Comparison of ENCODE assay signal across 23 mouse cellular contexts in genomic region chr11:3379427-3379826, GRCm38 (mm10). TPM values are rescaled to one million over a fixed set of nuclear protein-coding genes. Genes with fewer than 3 reads are reported as not detected.
DNase-seq lines count a peak whose midpoint lies in the region; ATAC-seq and TF ChIP-seq lines count a peak whose summit lies in the region.
"Had no signal": no experiment of that assay in that cellular context is flagged by ENCODE, and none has a peak within 500 bp of the region (broad histone marks: within the 10 kb centered on the region; RNA-seq: fewer than 3 reads in every experiment).

No protein-coding gene starts in this region.

- no peak for TF ChIP-seq EP300 in liver, embryonic 14.5 days (IDR thresholded peaks at IDR 0.05; ENCODE audit: low read depth)

- H3K4me1 ChIP-seq in intestine, embryonic 15.5 days (replicated peaks), result peaks cover 6% of the 10 kb centered on the region
- H3K4me1 ChIP-seq in liver, embryonic 14.5 days (replicated peaks; ENCODE audit: control insufficient read depth in 2 of 2, insufficient read depth in 2 of 2, low read length in 1 of 2), result peaks cover 0 to 17% of the 10 kb centered on the region in 2 experiments; a peak in 2 of 4 replicates
- peaks cover 2% of the 10 kb centered on the region for H3K4me1 ChIP-seq in forebrain, embryonic 11.5 days (replicated peaks; ENCODE audit: control insufficient read depth, insufficient read depth, low read length)

- peak; percentile 49 for DNase-seq in MEL-GATA-1-ER (ENCODE audit: extremely low read depth, low read depth)
- DNase-seq in liver, embryonic 14.5 days (ENCODE audit: low read depth in 3 of 3, low spot score in 3 of 3), result no peak
- DNase-seq in embryo, embryonic 10.5 days (ENCODE audit: low spot score), result no peak
- no peak for DNase-seq in kidney, postnatal 10 days
- no peak for DNase-seq in frontal cortex, adult 2 months (ENCODE audit: extremely low spot score in 1 of 2, low spot score in 1 of 2)
- DNase-seq in forebrain, embryonic 11.5 days (ENCODE audit: low spot score), result no peak
- DNase-seq: adrenal gland, adult 2 months; cerebellum, adult 8-10 months; heart, postnatal 14 days; kidney, adult 2 months; kidney, postnatal 25 days; left cerebral cortex, postnatal 4 days; lung, adult 2 months; lung, postnatal 36 days; midbrain, embryonic 14.5 days; right cerebral cortex, postnatal 25 days; thymus, postnatal 25 days had no signal

- WGBS in intestine, embryonic 15.5 days, result 58% methylated on average over 4 of the region's 4 CpGs
- WGBS in liver, embryonic 14.5 days (ENCODE audit: insufficient replicate concordance), result 31% methylated on average over 4 of the region's 4 CpGs
- WGBS in forebrain, embryonic 11.5 days, result 89% methylated on average over 4 of the region's 4 CpGs

- H3K9ac ChIP-seq in intestine, embryonic 15.5 days, result no peak overlapping the region
- no peak overlapping the region for H3K9ac ChIP-seq in liver, embryonic 14.5 days (replicated peaks)
- H3K9ac ChIP-seq in forebrain, embryonic 11.5 days (ENCODE audit: low read length), result no peak overlapping the region
- H3K9ac ChIP-seq: embryonic facial prominence, embryonic 13.5 days; heart, embryonic 12.5 days; hindbrain, embryonic 15.5 days had no signal

- TF ChIP-seq CTCF in liver, embryonic 14.5 days (IDR thresholded peaks at IDR 0.05; ENCODE audit: low read depth), result no peak

- no peak overlapping the region for H3K4me3 ChIP-seq in intestine, embryonic 15.5 days (replicated peaks)
- H3K4me3 ChIP-seq in liver, embryonic 14.5 days (ENCODE audit: insufficient read depth in 1 of 2, low read depth in 2 of 2, low read length in 2 of 2), result no peak overlapping the region
- H3K4me3 ChIP-seq in forebrain, embryonic 11.5 days (ENCODE audit: low read depth, low read length), result no peak overlapping the region
- H3K4me3 ChIP-seq: embryonic facial prominence, embryonic 13.5 days; heart, embryonic 12.5 days; hindbrain, embryonic 15.5 days had no signal

- H3K9me3 ChIP-seq in intestine, embryonic 15.5 days, result no peaks in the 10 kb centered on the region
- H3K9me3 ChIP-seq in liver, embryonic 14.5 days (ENCODE audit: control insufficient read depth, low read length), result no peaks in the 10 kb centered on the region
- H3K9me3 ChIP-seq in forebrain, embryonic 11.5 days (ENCODE audit: control insufficient read depth, low read length), result no peaks in the 10 kb centered on the region
- H3K9me3 ChIP-seq: hindbrain, embryonic 15.5 days had no signal

- H3K27me3 ChIP-seq in intestine, embryonic 15.5 days (replicated peaks), result no peaks in the 10 kb centered on the region
- no peaks in the 10 kb centered on the region for H3K27me3 ChIP-seq in liver, embryonic 14.5 days (ENCODE audit: control insufficient read depth, insufficient read depth, low read length)
- H3K27me3 ChIP-seq in forebrain, embryonic 11.5 days (ENCODE audit: control insufficient read depth, insufficient read depth, low read length), result no peaks in the 10 kb centered on the region
- H3K27me3 ChIP-seq: embryonic facial prominence, embryonic 13.5 days; heart, embryonic 12.5 days; hindbrain, embryonic 15.5 days had no signal

- H3K4me2 ChIP-seq in intestine, embryonic 15.5 days (replicated peaks), result no peak overlapping the region
- H3K4me2 ChIP-seq in liver, embryonic 14.5 days (ENCODE audit: low read depth), result no peak overlapping the region
- no peak overlapping the region for H3K4me2 ChIP-seq in forebrain, embryonic 11.5 days (ENCODE audit: low read depth, low read length, severe bottlenecking)
- H3K4me2 ChIP-seq: embryonic facial prominence, embryonic 13.5 days; heart, embryonic 12.5 days; hindbrain, embryonic 15.5 days had no signal

- H3K36me3 ChIP-seq in intestine, embryonic 15.5 days, result peaks cover 7% of the 10 kb centered on the region; the same call in 1 of the 2 replicates
- H3K36me3 ChIP-seq in liver, embryonic 14.5 days (replicated peaks; ENCODE audit: control insufficient read depth, insufficient read depth, low read depth), result 0 out of 2 replicates have a peak, but pooled peaks cover 3% of the 10 kb centered on the region
- H3K36me3 ChIP-seq in forebrain, embryonic 11.5 days (ENCODE audit: control insufficient read depth, insufficient read depth, low read length), result no peaks in the 10 kb centered on the region
- H3K36me3 ChIP-seq: hindbrain, embryonic 15.5 days had no signal

- no peak overlapping the region for H3K27ac ChIP-seq in intestine, embryonic 15.5 days
- no peak overlapping the region for H3K27ac ChIP-seq in liver, embryonic 14.5 days
- H3K27ac ChIP-seq in forebrain, embryonic 11.5 days (ENCODE audit: low read depth, low read length), result no peak overlapping the region
- H3K27ac ChIP-seq: embryonic facial prominence, embryonic 13.5 days; hindbrain, embryonic 15.5 days had no signal

- ATAC-seq in intestine, embryonic 15.5 days, result peak; percentile 80
- ATAC-seq in liver, embryonic 14.5 days (ENCODE audit: insufficient read depth), result peak; percentile 60
- ATAC-seq in megakaryocyte-erythroid progenitor cell, adult 5-6 weeks (replicated peaks; ENCODE audit: low FRiP score, low TSS enrichment, poor library complexity, severe bottlenecking), result peak; percentile 82
- no peak for ATAC-seq in forebrain, embryonic 11.5 days (replicated peaks; ENCODE audit: low FRiP score)
- ATAC-seq: forebrain, embryonic 16.5 days had no signal

RNA-seq across cellular contexts. Expression of gene Limk2, which starts 29.6 kb away (rescaled TPM):
- polyA plus RNA-seq in intestine, embryonic 15.5 days (2015; fragmentation: Nextera tagmentation; extraction: Ambion mirVana), result 60.1 and 64.0 TPM in 2 replicates
- polyA plus RNA-seq in liver, embryonic 14.5 days (2012; rRNA removed), result 7.1 and 7.4 TPM in 2 replicates
- 7.0 and 9.5 TPM in 2 replicates for polyA plus RNA-seq in liver, embryonic 14.5 days (2014; fragmentation: Nextera tagmentation; extraction: Ambion mirVana)
- total RNA-seq in megakaryocyte-erythroid progenitor cell, adult 5-6 weeks (2014; fragmentation: Nextera tagmentation), result 23.6 and 24.4 TPM in 2 replicates
- 15.8 and 24.5 TPM in 2 replicates for total RNA-seq in megakaryocyte-erythroid progenitor cell, adult 5-6 weeks (2017)
- 179 TPM in 2 replicates for polyA plus RNA-seq in frontal cortex, adult 2 months (2012; rRNA removed)
- 51.8 and 63.9 TPM in 2 replicates for polyA plus RNA-seq in forebrain, embryonic 11.5 days (2014; fragmentation: Nextera tagmentation; extraction: Ambion mirVana)

RNA-seq across cellular contexts. Expression of gene Pik3ip1, which starts 49.2 kb away (rescaled TPM):
- 8.5 and 8.7 TPM in 2 replicates for polyA plus RNA-seq in intestine, embryonic 15.5 days (2015; fragmentation: Nextera tagmentation; extraction: Ambion mirVana)
- 0.79 and 0.96 TPM in 2 replicates for polyA plus RNA-seq in liver, embryonic 14.5 days (2012; rRNA removed)
- 0.42 and 0.94 TPM in 2 replicates for polyA plus RNA-seq in liver, embryonic 14.5 days (2014; fragmentation: Nextera tagmentation; extraction: Ambion mirVana)
- total RNA-seq in megakaryocyte-erythroid progenitor cell, adult 5-6 weeks (2014; fragmentation: Nextera tagmentation), result 8.3 and 20.5 TPM in 2 replicates
- 17.5 and 28.1 TPM in 2 replicates for total RNA-seq in megakaryocyte-erythroid progenitor cell, adult 5-6 weeks (2017)
- polyA plus RNA-seq in frontal cortex, adult 2 months (2012; rRNA removed), result 43.9 and 45.8 TPM in 2 replicates
- 9.7 and 10.6 TPM in 2 replicates for polyA plus RNA-seq in forebrain, embryonic 11.5 days (2014; fragmentation: Nextera tagmentation; extraction: Ambion mirVana)
